Mouse (Mus musculus) stomach, postnatal 0 days (tissue): ENCODE measurements around the gene Ctps.

Experiments used
- CTCF ChIP-seq: IDR thresholded peaks from 2 replicates; pipeline ENCODE4 v1.5.1; 2016; ENCODE audit warnings: antibody characterized with exemption, low read depth, mild to moderate bottlenecking, moderate library complexity
- EP300 ChIP-seq: optimal IDR thresholded peaks from 2 replicates; pipeline ENCODE3; 2016; ENCODE audit warnings: antibody characterized with exemption

GRCm38 (mm10) chr4:120506955-120507354, 63.1 kb downstream of the Ctps start:
- TF ChIP-seq EP300, result no peak
- peak; percentile 54 for TF ChIP-seq CTCF
